ENCODE assay signal across 8 mouse cellular contexts in genomic region chr4:119415072-119415753, GRCm38 (mm10). TPM values are rescaled to one million over a fixed set of nuclear protein-coding genes. Genes with fewer than 3 reads are reported as not detected.
DNase-seq lines count a peak whose midpoint lies in the region; ATAC-seq and TF ChIP-seq lines count a peak whose summit lies in the region.

Ccdc30 (minus strand) TSS chr4:119415521.

- H3K4me1 ChIP-seq in hindbrain, embryonic 16.5 days (ENCODE audit: control insufficient read depth, insufficient read depth, low read depth, low read length): peaks cover 15% of the 10 kb centered on the region

- TF ChIP-seq CTCF in gastrocnemius, adult 2 months (IDR thresholded peaks at IDR 0.05): no peak

- under 1% methylated on average over 49 of the region's 49 CpGs for WGBS in hindbrain, embryonic 16.5 days

- ATAC-seq in hindbrain, embryonic 16.5 days: peak; percentile 100

- 0 out of 2 replicates have a peak within 1 kb of the TSS, but pooled peaks have one; percentile 16 for H3K27ac ChIP-seq in gastrocnemius, adult 2 months
- H3K27ac ChIP-seq in hindbrain, embryonic 16.5 days (ENCODE audit: low read depth, low read length): peak within 1 kb of the TSS; percentile 86

- peak within 1 kb of the TSS; percentile 80 for H3K9ac ChIP-seq in hindbrain, embryonic 16.5 days (ENCODE audit: low read depth, low read length)

- peak within 1 kb of the TSS; percentile 88 for H3K4me2 ChIP-seq in hindbrain, embryonic 16.5 days (ENCODE audit: low read length)

- peak within 1 kb of the TSS; percentile 82 for H3K4me3 ChIP-seq in gastrocnemius, adult 2 months
- peak within 1 kb of the TSS; percentile 78 for H3K4me3 ChIP-seq in hindbrain, embryonic 16.5 days (ENCODE audit: low read length)

- intact Hi-C loops in gastrocnemius, adult 2 months (cut with DNase I): no loop called here

- H3K27me3 ChIP-seq in hindbrain, embryonic 16.5 days (replicated peaks; ENCODE audit: control insufficient read depth, insufficient read depth, low read length): no peaks in the 10 kb centered on the region

- DNase-seq in WW6 (ENCODE audit: low read depth, low spot score): peak; percentile 89
- DNase-seq in cerebellum, postnatal 36 days: peak; percentile 91 to 93
- DNase-seq in gastrocnemius, adult 2 months: peak; percentile 88
- DNase-seq in left cerebral cortex, adult 11 months (ENCODE audit: low spot score): peak; percentile 91
- peak; percentile 87 for DNase-seq in lung, postnatal 25 days (ENCODE audit: low spot score)
- peak; percentile 94 for DNase-seq in ovary, postnatal 36 days (ENCODE audit: low spot score)
- DNase-seq in thymus, postnatal 14 days: peak; percentile 93

- H3K36me3 ChIP-seq in hindbrain, embryonic 16.5 days (ENCODE audit: control insufficient read depth, insufficient read depth, low read length): no peaks in the 10 kb centered on the region

- H3K9me3 ChIP-seq in hindbrain, embryonic 16.5 days (ENCODE audit: control insufficient read depth, low read length): no peaks in the 10 kb centered on the region

RNA-seq across cellular contexts. Expression of gene Ccdc30, which starts in this region (rescaled TPM):
- not detected for total RNA-seq in gastrocnemius, adult 2 months (2021)
- 18.8 and 20.0 TPM in 2 replicates for polyA plus RNA-seq in hindbrain, embryonic 16.5 days (2015; fragmentation: Nextera tagmentation; extraction: Ambion mirVana)

Comparison
In these comparisons a context has a peak if more than half of its experiments do, and no peak if none do; other contexts are left out.
1. Peak in every context shown above with its lines: DNase-seq, ATAC-seq, H3K4me3 ChIP-seq and H3K27ac ChIP-seq.
2. Peak in DNase-seq, H3K4me3 ChIP-seq and H3K27ac ChIP-seq in gastrocnemius, adult 2 months; RNA of the gene not detected or under 1 TPM.